8 mouse cellular contexts compared by ENCODE assay signal in the genomic region with DNA sequence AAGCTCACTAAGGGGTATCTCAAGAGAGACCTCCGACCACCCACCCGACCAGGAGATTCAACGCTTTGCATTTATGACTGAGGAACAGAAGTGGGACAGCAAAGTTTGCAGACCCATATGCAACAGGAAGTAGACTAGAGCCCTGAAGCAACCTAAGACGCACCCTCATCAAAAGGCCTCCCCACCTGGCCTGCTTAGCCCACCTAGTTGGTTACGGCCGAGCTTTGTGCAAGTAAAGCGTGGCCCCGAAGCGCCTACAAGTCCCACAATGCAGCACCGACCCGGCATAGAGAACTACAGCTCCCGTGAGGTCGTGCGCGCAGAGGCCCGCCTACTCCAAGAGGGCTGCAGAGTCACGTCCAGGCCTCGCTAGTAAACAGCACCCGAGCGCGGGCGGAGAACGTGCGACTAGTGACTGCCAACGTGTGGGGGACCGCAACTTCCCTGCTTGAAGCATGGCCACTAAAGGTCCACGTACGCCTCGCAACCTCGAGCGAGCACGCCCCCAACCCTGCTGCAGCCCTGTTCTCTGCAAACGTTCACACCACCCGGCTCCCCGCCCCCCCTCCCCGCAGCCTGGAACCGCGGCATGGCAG. TPM values are rescaled to one million over a fixed set of nuclear protein-coding genes. Genes with fewer than 3 reads are reported as not detected.
DNase-seq lines count a peak whose midpoint lies in the region; ATAC-seq lines count a peak whose summit lies in the region.

No protein-coding gene starts in this region.

- ATAC-seq in heart, embryonic 14.5 days (ENCODE audit: insufficient number of reproducible peaks, insufficient read depth, low FRiP score, low read depth) = peak; percentile 90
- peak; percentile 86 for ATAC-seq in liver, embryonic 12.5 days

- WGBS in heart, embryonic 14.5 days = under 1% methylated on average over 38 of the region's 38 CpGs
- WGBS in liver, embryonic 12.5 days (ENCODE audit: insufficient replicate concordance) = 1% methylated on average over 38 of the region's 38 CpGs

- H3K27ac ChIP-seq in heart, embryonic 14.5 days (replicated peaks in 1 of 2; ENCODE audit: control insufficient read depth in 1 of 2, insufficient read depth in 1 of 2, low read depth in 2 of 2, low read length in 2 of 2) = peak overlapping the region; percentile 89 to 94
- peak overlapping the region; percentile 90 for H3K27ac ChIP-seq in liver, embryonic 12.5 days

- H3K9ac ChIP-seq in heart, embryonic 14.5 days (ENCODE audit: low read length) = peak overlapping the region; percentile 82
- H3K9ac ChIP-seq in liver, embryonic 12.5 days = peak overlapping the region; percentile 83

- 0 out of 2 replicates have a peak, but pooled peaks cover 3% of the 10 kb centered on the region for H3K9me3 ChIP-seq in heart, embryonic 14.5 days (ENCODE audit: control insufficient read depth, low read length)
- no peaks in the 10 kb centered on the region for H3K9me3 ChIP-seq in liver, embryonic 12.5 days (replicated peaks)

- DNase-seq in CD8-positive naive resting alpha-beta T cell, adult 2 months (ENCODE audit: low read depth in 2 of 2, low spot score in 2 of 2) = peak; percentile 81 to 86
- DNase-seq in c-Kit-negative CD71-positive TER-119-positive erythroid progenitor cells, embryonic 14.5 days (ENCODE audit: low read depth, low spot score) = peak; percentile 78
- DNase-seq in fibroblast of lung, adult 2 months (ENCODE audit: low read depth) = peak; percentile 68
- peak; percentile 93 for DNase-seq in kidney, postnatal 14 days
- DNase-seq in naive thymus-derived CD4-positive, alpha-beta T cell, adult 2 months (ENCODE audit: low read depth) = peak; percentile 90
- DNase-seq in splenic B cell, adult 2 months (ENCODE audit: low read depth, low spot score) = peak; percentile 90

- peak overlapping the region; percentile 88 for H3K4me2 ChIP-seq in heart, embryonic 14.5 days (ENCODE audit: low read length)
- H3K4me2 ChIP-seq in liver, embryonic 12.5 days = peak overlapping the region; percentile 87

- peak overlapping the region; percentile 57 to 97 for H3K4me3 ChIP-seq in heart, embryonic 14.5 days (ENCODE audit: control insufficient read depth in 1 of 2, insufficient read depth in 1 of 2, low read depth in 1 of 2, low read length in 2 of 2)
- peak overlapping the region; percentile 73 for H3K4me3 ChIP-seq in liver, embryonic 12.5 days

- H3K36me3 ChIP-seq in heart, embryonic 14.5 days (ENCODE audit: control insufficient read depth, insufficient read depth, low read length) = no peaks in the 10 kb centered on the region
- H3K36me3 ChIP-seq in liver, embryonic 12.5 days = peaks cover 12% of the 10 kb centered on the region
- no peaks in the 10 kb centered on the region for H3K36me3 ChIP-seq in splenic B cell, adult 2 months (ENCODE audit: control insufficient read depth, insufficient read depth, low read length, poor library complexity, severe bottlenecking)

- no peaks in the 10 kb centered on the region for H3K27me3 ChIP-seq in heart, embryonic 14.5 days (ENCODE audit: control insufficient read depth, insufficient read depth, low read length)
- no peaks in the 10 kb centered on the region; the same call in 1 of the 2 replicates for H3K27me3 ChIP-seq in liver, embryonic 12.5 days (replicated peaks)
- no peaks in the 10 kb centered on the region for H3K27me3 ChIP-seq in splenic B cell, adult 2 months (ENCODE audit: control insufficient read depth, insufficient read depth, low read length, poor library complexity, severe bottlenecking)

- H3K4me1 ChIP-seq in heart, embryonic 14.5 days (ENCODE audit: control insufficient read depth in 2 of 2, insufficient read depth in 2 of 2, low read length in 2 of 2) = peaks cover 11 to 22% of the 10 kb centered on the region in 2 experiments
- peaks cover 66% of the 10 kb centered on the region for H3K4me1 ChIP-seq in liver, embryonic 12.5 days

RNA-seq across cellular contexts. Expression of a gene that starts 1.2 kb away (rescaled TPM):
- polyA plus RNA-seq in heart, embryonic 14.5 days (2014; fragmentation: Nextera tagmentation; extraction: Ambion mirVana) = 2.5 and 4.1 TPM in 2 replicates
- 13.3 and 14.3 TPM in 2 replicates for polyA plus RNA-seq in liver, embryonic 12.5 days (2016; fragmentation: Nextera tagmentation; extraction: Ambion mirVana)

RNA-seq across cellular contexts. Expression of a gene that starts 16.9 kb away (rescaled TPM):
- polyA plus RNA-seq in heart, embryonic 14.5 days (2014; fragmentation: Nextera tagmentation; extraction: Ambion mirVana) = 259 and 288 TPM in 2 replicates
- 5.1 and 5.6 TPM in 2 replicates for polyA plus RNA-seq in liver, embryonic 12.5 days (2016; fragmentation: Nextera tagmentation; extraction: Ambion mirVana)

RNA-seq across cellular contexts. Expression of a gene that starts 36.0 kb away (rescaled TPM):
- polyA plus RNA-seq in heart, embryonic 14.5 days (2014; fragmentation: Nextera tagmentation; extraction: Ambion mirVana) = 17.8 and 21.4 TPM in 2 replicates
- 6.1 and 7.3 TPM in 2 replicates for polyA plus RNA-seq in liver, embryonic 12.5 days (2016; fragmentation: Nextera tagmentation; extraction: Ambion mirVana)

Comparison
In these comparisons a context has a peak if more than half of its experiments do, and no peak if none do; other contexts are left out.
1. Peak in every context shown above with its lines: DNase-seq, ATAC-seq, H3K4me3 ChIP-seq and H3K27ac ChIP-seq.
2. RNA of a gene that starts 16.9 kb away (polyA plus RNA-seq): 259 to 288 TPM in heart, embryonic 14.5 days; 5.1 to 5.6 TPM in liver, embryonic 12.5 days; every median in the first group is over 10 times any median in the second.